Mouse (Mus musculus): Measurements from ENCODE around the gene Appl2. TPM values are rescaled to one million over a fixed set of nuclear protein-coding genes. Genes with fewer than 3 reads are reported as not detected.

Appl2 gene
- polyA plus RNA-seq, 1 experiment from 2014 or later: 40.2 TPM

- H3K9me3 ChIP-seq (ENCODE audit: control insufficient read depth, low read length): no peaks in the 10 kb centered on the region
- no peak overlapping the region for H3K4me2 ChIP-seq (replicated peaks; ENCODE audit: low read depth, low read length)
- H3K9ac ChIP-seq (ENCODE audit: low read depth, low read length): no peak overlapping the region
- 92% methylated on average over 12 of the region's 12 CpGs for WGBS
- H3K4me1 ChIP-seq (ENCODE audit: control insufficient read depth, insufficient read depth, low read length): peaks cover 4% of the 10 kb centered on the region; the same call in 1 of the 2 replicates
- no peak for ATAC-seq (ENCODE audit: low FRiP score, low TSS enrichment)
- H3K36me3 ChIP-seq (ENCODE audit: control insufficient read depth, insufficient read depth, low read length): peaks cover 5% of the 10 kb centered on the region; the same call in 1 of the 2 replicates
- H3K27ac ChIP-seq (ENCODE audit: low read depth, low read length): no peak overlapping the region
- H3K27me3 ChIP-seq (ENCODE audit: control insufficient read depth, insufficient read depth, low read length): no peaks in the 10 kb centered on the region
- no peak overlapping the region for H3K4me3 ChIP-seq (ENCODE audit: low read length)
Observed at GRCm38 (mm10) chr10:83624841-83625240, 23.7 kb downstream of the Appl2 start.

GRCm38 (mm10) chr10:83624065-83624464 is 24.5 kb downstream of the Appl2 start:
- Histone ChIP-seq H3K9me3 (ENCODE audit: control insufficient read depth, low read length) (no peaks in the 10 kb centered on the region), H3K9ac (ENCODE audit: low read depth, low read length) (no peak overlapping the region), H3K4me1 (ENCODE audit: control insufficient read depth, insufficient read depth, low read length) (peaks cover 4% of the 10 kb centered on the region; the same call in 1 of the 2 replicates), H3K4me2 (replicated peaks; ENCODE audit: low read depth, low read length) (no peak overlapping the region), H3K36me3 (ENCODE audit: control insufficient read depth, insufficient read depth, low read length) (peaks cover 5% of the 10 kb centered on the region; the same call in 1 of the 2 replicates), H3K27me3 (ENCODE audit: control insufficient read depth, insufficient read depth, low read length) (no peaks in the 10 kb centered on the region), H3K4me3 (ENCODE audit: low read length) (no peak overlapping the region), H3K27ac (ENCODE audit: low read depth, low read length) (no peak overlapping the region)
- no peak for ATAC-seq (ENCODE audit: low FRiP score, low TSS enrichment)
- WGBS: 87% methylated on average over 8 of the region's 8 CpGs

- H3K36me3 ChIP-seq (ENCODE audit: control insufficient read depth, insufficient read depth, low read length): peaks cover 2% of the 10 kb centered on the region; the same call in 1 of the 2 replicates
- no peak overlapping the region for H3K27ac ChIP-seq (ENCODE audit: low read depth, low read length)
- H3K4me2 ChIP-seq (replicated peaks; ENCODE audit: low read depth, low read length): no peak overlapping the region
- H3K27me3 ChIP-seq (ENCODE audit: control insufficient read depth, insufficient read depth, low read length): no peaks in the 10 kb centered on the region
- WGBS: 93% methylated on average over 24 of the region's 24 CpGs
- no peak for ATAC-seq (ENCODE audit: low FRiP score, low TSS enrichment)
- H3K9me3 ChIP-seq (ENCODE audit: control insufficient read depth, low read length): no peaks in the 10 kb centered on the region
- H3K4me3 ChIP-seq (ENCODE audit: low read length): no peak overlapping the region
- no peaks in the 10 kb centered on the region for H3K4me1 ChIP-seq (ENCODE audit: control insufficient read depth, insufficient read depth, low read length)
- H3K9ac ChIP-seq (ENCODE audit: low read depth, low read length): no peak overlapping the region
Observed at GRCm38 (mm10) chr10:83620350-83621055, 28.0 kb downstream of the Appl2 start.

- peaks cover 2% of the 10 kb centered on the region; the same call in 1 of the 2 replicates for H3K36me3 ChIP-seq (ENCODE audit: control insufficient read depth, insufficient read depth, low read length)
- H3K27ac ChIP-seq (ENCODE audit: low read depth, low read length): no peak overlapping the region
- WGBS: 84% methylated on average over 12 of the region's 12 CpGs
- H3K27me3 ChIP-seq (ENCODE audit: control insufficient read depth, insufficient read depth, low read length): no peaks in the 10 kb centered on the region
- no peak overlapping the region for H3K4me2 ChIP-seq (replicated peaks; ENCODE audit: low read depth, low read length)
- H3K9me3 ChIP-seq (ENCODE audit: control insufficient read depth, low read length): no peaks in the 10 kb centered on the region
- no peak overlapping the region for H3K4me3 ChIP-seq (ENCODE audit: low read length)
- H3K9ac ChIP-seq (ENCODE audit: low read depth, low read length): no peak overlapping the region
- no peak for ATAC-seq (ENCODE audit: low FRiP score, low TSS enrichment)
- no peaks in the 10 kb centered on the region for H3K4me1 ChIP-seq (ENCODE audit: control insufficient read depth, insufficient read depth, low read length)
Observed at GRCm38 (mm10) chr10:83618819-83619440, 29.6 kb downstream of the Appl2 start.

GRCm38 (mm10) chr10:83617366-83617765 is 31.2 kb downstream of the Appl2 start:
- H3K36me3 ChIP-seq (ENCODE audit: control insufficient read depth, insufficient read depth, low read length): peaks cover 7% of the 10 kb centered on the region
- H3K9me3 ChIP-seq (ENCODE audit: control insufficient read depth, low read length): no peaks in the 10 kb centered on the region
- H3K27ac ChIP-seq (ENCODE audit: low read depth, low read length): no peak overlapping the region
- H3K27me3 ChIP-seq (ENCODE audit: control insufficient read depth, insufficient read depth, low read length): no peaks in the 10 kb centered on the region
- H3K4me1 ChIP-seq (ENCODE audit: control insufficient read depth, insufficient read depth, low read length): no peaks in the 10 kb centered on the region
- no peak overlapping the region for H3K9ac ChIP-seq (ENCODE audit: low read depth, low read length)
- no peak overlapping the region for H3K4me3 ChIP-seq (ENCODE audit: low read length)
- no peak overlapping the region for H3K4me2 ChIP-seq (replicated peaks; ENCODE audit: low read depth, low read length)
- 0 out of 2 replicates have a peak, but pooled peaks have one; percentile 18 for ATAC-seq (ENCODE audit: low FRiP score, low TSS enrichment)
- WGBS: 59% methylated on average over 10 of the region's 10 CpGs

- no peak for ATAC-seq (ENCODE audit: low FRiP score, low TSS enrichment)
- H3K4me1 ChIP-seq (ENCODE audit: control insufficient read depth, insufficient read depth, low read length): no peaks in the 10 kb centered on the region
- H3K9ac ChIP-seq (ENCODE audit: low read depth, low read length): no peak overlapping the region
- no peak overlapping the region for H3K4me3 ChIP-seq (ENCODE audit: low read length)
- H3K36me3 ChIP-seq (ENCODE audit: control insufficient read depth, insufficient read depth, low read length): peaks cover 25% of the 10 kb centered on the region
- H3K4me2 ChIP-seq (replicated peaks; ENCODE audit: low read depth, low read length): no peak overlapping the region
- H3K27ac ChIP-seq (ENCODE audit: low read depth, low read length): no peak overlapping the region
- H3K9me3 ChIP-seq (ENCODE audit: control insufficient read depth, low read length): no peaks in the 10 kb centered on the region
- no peaks in the 10 kb centered on the region for H3K27me3 ChIP-seq (ENCODE audit: control insufficient read depth, insufficient read depth, low read length)
- 90% methylated on average over 14 of the region's 14 CpGs for WGBS
Observed at GRCm38 (mm10) chr10:83612648-83613215, 35.8 kb downstream of the Appl2 start.

- ATAC-seq (ENCODE audit: low FRiP score, low TSS enrichment): no peak
- H3K4me1 ChIP-seq (ENCODE audit: control insufficient read depth, insufficient read depth, low read length): no peaks in the 10 kb centered on the region
- H3K9ac ChIP-seq (ENCODE audit: low read depth, low read length): no peak overlapping the region
- H3K4me2 ChIP-seq (replicated peaks; ENCODE audit: low read depth, low read length): no peak overlapping the region
- H3K9me3 ChIP-seq (ENCODE audit: control insufficient read depth, low read length): no peaks in the 10 kb centered on the region
- no peaks in the 10 kb centered on the region for H3K27me3 ChIP-seq (ENCODE audit: control insufficient read depth, insufficient read depth, low read length)
- 95% methylated on average over 5 of the region's 5 CpGs for WGBS
- peaks cover 31% of the 10 kb centered on the region for H3K36me3 ChIP-seq (ENCODE audit: control insufficient read depth, insufficient read depth, low read length)
- H3K4me3 ChIP-seq (ENCODE audit: low read length): no peak overlapping the region
- H3K27ac ChIP-seq (ENCODE audit: low read depth, low read length): no peak overlapping the region
Observed at GRCm38 (mm10) chr10:83611863-83612262, 36.7 kb downstream of the Appl2 start.

- no peaks in the 10 kb centered on the region for H3K4me1 ChIP-seq (ENCODE audit: control insufficient read depth, insufficient read depth, low read length)
- H3K4me2 ChIP-seq (replicated peaks; ENCODE audit: low read depth, low read length): no peak overlapping the region
- H3K9ac ChIP-seq (ENCODE audit: low read depth, low read length): no peak overlapping the region
- H3K27ac ChIP-seq (ENCODE audit: low read depth, low read length): no peak overlapping the region
- WGBS: 96% methylated on average over 7 of the region's 7 CpGs
- H3K36me3 ChIP-seq (ENCODE audit: control insufficient read depth, insufficient read depth, low read length): peaks cover 37% of the 10 kb centered on the region
- H3K4me3 ChIP-seq (ENCODE audit: low read length): no peak overlapping the region
- H3K9me3 ChIP-seq (ENCODE audit: control insufficient read depth, low read length): no peaks in the 10 kb centered on the region
- ATAC-seq (ENCODE audit: low FRiP score, low TSS enrichment): no peak
- no peaks in the 10 kb centered on the region for H3K27me3 ChIP-seq (ENCODE audit: control insufficient read depth, insufficient read depth, low read length)
Observed at GRCm38 (mm10) chr10:83610518-83610917, 38.0 kb downstream of the Appl2 start.

GRCm38 (mm10) chr10:83608596-83608995 is 39.9 kb downstream of the Appl2 start:
- no peak overlapping the region for H3K4me3 ChIP-seq (ENCODE audit: low read length)
- 79% methylated on average over 8 of the region's 8 CpGs for WGBS
- H3K27me3 ChIP-seq (ENCODE audit: control insufficient read depth, insufficient read depth, low read length): no peaks in the 10 kb centered on the region
- H3K27ac ChIP-seq (ENCODE audit: low read depth, low read length): no peak overlapping the region
- no peak for ATAC-seq (ENCODE audit: low FRiP score, low TSS enrichment)
- peaks cover 51% of the 10 kb centered on the region for H3K36me3 ChIP-seq (ENCODE audit: control insufficient read depth, insufficient read depth, low read length)
- no peaks in the 10 kb centered on the region for H3K9me3 ChIP-seq (ENCODE audit: control insufficient read depth, low read length)
- no peak overlapping the region for H3K9ac ChIP-seq (ENCODE audit: low read depth, low read length)
- H3K4me1 ChIP-seq (ENCODE audit: control insufficient read depth, insufficient read depth, low read length): no peaks in the 10 kb centered on the region
- H3K4me2 ChIP-seq (replicated peaks; ENCODE audit: low read depth, low read length): no peak overlapping the region
